Mouse (Mus musculus): ENCODE results near the gene Jaml. TPM values are rescaled to one million over a fixed set of nuclear protein-coding genes. Genes with fewer than 3 reads are reported as not detected.

The Jaml gene
- polyA plus RNA-seq, 1 experiment from 2014 or later = not detected

GRCm38 (mm10) chr9:45088040-45088439 lies 9.1 kb downstream of the Jaml start:
- H3K9me3 ChIP-seq (ENCODE audit: control insufficient read depth, low read length) = no peaks in the 10 kb centered on the region
- no peaks in the 10 kb centered on the region for H3K36me3 ChIP-seq (ENCODE audit: control insufficient read depth, insufficient read depth, low read length)
- no peaks in the 10 kb centered on the region for H3K27me3 ChIP-seq (ENCODE audit: control insufficient read depth, insufficient read depth, low read length)
- ATAC-seq (ENCODE audit: low FRiP score, low TSS enrichment) = no peak
- H3K9ac ChIP-seq (ENCODE audit: low read depth, low read length) = no peak overlapping the region
- H3K27ac ChIP-seq (ENCODE audit: low read depth, low read length) = no peak overlapping the region
- H3K4me3 ChIP-seq (ENCODE audit: low read length) = no peak overlapping the region
- no peak overlapping the region for H3K4me2 ChIP-seq (replicated peaks; ENCODE audit: low read depth, low read length)
- 0 out of 2 replicates have a peak, but pooled peaks cover 3% of the 10 kb centered on the region for H3K4me1 ChIP-seq (ENCODE audit: control insufficient read depth, insufficient read depth, low read length)

- no peak overlapping the region for H3K9ac ChIP-seq (ENCODE audit: low read depth, low read length)
- no peaks in the 10 kb centered on the region for H3K27me3 ChIP-seq (ENCODE audit: control insufficient read depth, insufficient read depth, low read length)
- 0 out of 2 replicates have a peak, but pooled peaks cover 3% of the 10 kb centered on the region for H3K4me1 ChIP-seq (ENCODE audit: control insufficient read depth, insufficient read depth, low read length)
- no peaks in the 10 kb centered on the region for H3K9me3 ChIP-seq (ENCODE audit: control insufficient read depth, low read length)
- H3K36me3 ChIP-seq (ENCODE audit: control insufficient read depth, insufficient read depth, low read length) = no peaks in the 10 kb centered on the region
- H3K4me2 ChIP-seq (replicated peaks; ENCODE audit: low read depth, low read length) = no peak overlapping the region
- H3K4me3 ChIP-seq (ENCODE audit: low read length) = no peak overlapping the region
- H3K27ac ChIP-seq (ENCODE audit: low read depth, low read length) = no peak overlapping the region
- no peak for ATAC-seq (ENCODE audit: low FRiP score, low TSS enrichment)
- WGBS = 68% methylated on average over 3 of the region's 3 CpGs
Measured at GRCm38 (mm10) chr9:45090811-45091210, 11.8 kb downstream of the Jaml start.

- 52% methylated on average over 4 of the region's 4 CpGs for WGBS
- H3K27ac ChIP-seq (ENCODE audit: low read depth, low read length) = no peak overlapping the region
- H3K4me2 ChIP-seq (replicated peaks; ENCODE audit: low read depth, low read length) = no peak overlapping the region
- 0 out of 2 replicates have a peak, but pooled peaks cover 3% of the 10 kb centered on the region for H3K4me1 ChIP-seq (ENCODE audit: control insufficient read depth, insufficient read depth, low read length)
- ATAC-seq (ENCODE audit: low FRiP score, low TSS enrichment) = no peak
- H3K4me3 ChIP-seq (ENCODE audit: low read length) = no peak overlapping the region
- H3K27me3 ChIP-seq (ENCODE audit: control insufficient read depth, insufficient read depth, low read length) = no peaks in the 10 kb centered on the region
- no peak overlapping the region for H3K9ac ChIP-seq (ENCODE audit: low read depth, low read length)
- no peaks in the 10 kb centered on the region for H3K9me3 ChIP-seq (ENCODE audit: control insufficient read depth, low read length)
- H3K36me3 ChIP-seq (ENCODE audit: control insufficient read depth, insufficient read depth, low read length) = no peaks in the 10 kb centered on the region
Measured at GRCm38 (mm10) chr9:45092641-45093040, 13.7 kb downstream of the Jaml start.

GRCm38 (mm10) chr9:45095149-45095937 lies 16.4 kb downstream of the Jaml start:
- WGBS = 85% methylated on average over 6 of the region's 6 CpGs
- no peaks in the 10 kb centered on the region for H3K27me3 ChIP-seq (ENCODE audit: control insufficient read depth, insufficient read depth, low read length)

GRCm38 (mm10) chr9:45097877-45098276 lies 18.9 kb downstream of the Jaml start:
- Histone ChIP-seq H3K9me3 (ENCODE audit: control insufficient read depth, low read length) (no peaks in the 10 kb centered on the region), H3K4me3 (ENCODE audit: low read length) (no peak overlapping the region), H3K9ac (ENCODE audit: low read depth, low read length) (no peak overlapping the region), H3K27ac (ENCODE audit: low read depth, low read length) (no peak overlapping the region), H3K27me3 (ENCODE audit: control insufficient read depth, insufficient read depth, low read length) (no peaks in the 10 kb centered on the region), H3K4me2 (replicated peaks; ENCODE audit: low read depth, low read length) (no peak overlapping the region), H3K4me1 (ENCODE audit: control insufficient read depth, insufficient read depth, low read length) (no peaks in the 10 kb centered on the region), H3K36me3 (ENCODE audit: control insufficient read depth, insufficient read depth, low read length) (no peaks in the 10 kb centered on the region)
- WGBS = 92% methylated on average over 5 of the region's 5 CpGs
- no peak for ATAC-seq (ENCODE audit: low FRiP score, low TSS enrichment)

More at GRCm38 (mm10) chr9:45095149-45095937, 16.4 kb downstream of the Jaml start:
- Histone ChIP-seq H3K9ac (ENCODE audit: low read depth, low read length) (no peak overlapping the region), H3K9me3 (ENCODE audit: control insufficient read depth, low read length) (no peaks in the 10 kb centered on the region), H3K4me1 (ENCODE audit: control insufficient read depth, insufficient read depth, low read length) (0 out of 2 replicates have a peak, but pooled peaks cover 3% of the 10 kb centered on the region), H3K27ac (ENCODE audit: low read depth, low read length) (no peak overlapping the region), H3K4me2 (replicated peaks; ENCODE audit: low read depth, low read length) (no peak overlapping the region), H3K36me3 (ENCODE audit: control insufficient read depth, insufficient read depth, low read length) (no peaks in the 10 kb centered on the region), H3K4me3 (ENCODE audit: low read length) (no peak overlapping the region)
- no peak for ATAC-seq (ENCODE audit: low FRiP score, low TSS enrichment)

GRCm38 (mm10) chr9:45098426-45098825 lies 19.4 kb downstream of the Jaml start:
- Histone ChIP-seq H3K36me3 (ENCODE audit: control insufficient read depth, insufficient read depth, low read length) (no peaks in the 10 kb centered on the region), H3K27me3 (ENCODE audit: control insufficient read depth, insufficient read depth, low read length) (no peaks in the 10 kb centered on the region), H3K9me3 (ENCODE audit: control insufficient read depth, low read length) (no peaks in the 10 kb centered on the region), H3K9ac (ENCODE audit: low read depth, low read length) (no peak overlapping the region), H3K4me3 (ENCODE audit: low read length) (no peak overlapping the region), H3K4me2 (replicated peaks; ENCODE audit: low read depth, low read length) (no peak overlapping the region), H3K4me1 (ENCODE audit: control insufficient read depth, insufficient read depth, low read length) (no peaks in the 10 kb centered on the region), H3K27ac (ENCODE audit: low read depth, low read length) (no peak overlapping the region)
- no peak for ATAC-seq (ENCODE audit: low FRiP score, low TSS enrichment)
- WGBS = 34% methylated on average over 3 of the region's 3 CpGs

GRCm38 (mm10) chr9:45102528-45102927 lies 23.5 kb downstream of the Jaml start:
- H3K4me2 ChIP-seq (replicated peaks; ENCODE audit: low read depth, low read length) = no peak overlapping the region
- no peaks in the 10 kb centered on the region for H3K9me3 ChIP-seq (ENCODE audit: control insufficient read depth, low read length)
- H3K4me1 ChIP-seq (ENCODE audit: control insufficient read depth, insufficient read depth, low read length) = no peaks in the 10 kb centered on the region
- no peaks in the 10 kb centered on the region for H3K36me3 ChIP-seq (ENCODE audit: control insufficient read depth, insufficient read depth, low read length)
- no peak for ATAC-seq (ENCODE audit: low FRiP score, low TSS enrichment)
- no peak overlapping the region for H3K27ac ChIP-seq (ENCODE audit: low read depth, low read length)
- no peak overlapping the region for H3K9ac ChIP-seq (ENCODE audit: low read depth, low read length)
- H3K4me3 ChIP-seq (ENCODE audit: low read length) = no peak overlapping the region
- no peaks in the 10 kb centered on the region for H3K27me3 ChIP-seq (ENCODE audit: control insufficient read depth, insufficient read depth, low read length)
- WGBS = 56% methylated on average over 1 of the region's 1 CpGs

- ATAC-seq (ENCODE audit: low FRiP score, low TSS enrichment) = no peak
- Histone ChIP-seq H3K4me3 (ENCODE audit: low read length) (no peak overlapping the region), H3K27me3 (ENCODE audit: control insufficient read depth, insufficient read depth, low read length) (no peaks in the 10 kb centered on the region), H3K4me1 (ENCODE audit: control insufficient read depth, insufficient read depth, low read length) (no peaks in the 10 kb centered on the region), H3K36me3 (ENCODE audit: control insufficient read depth, insufficient read depth, low read length) (no peaks in the 10 kb centered on the region), H3K9me3 (ENCODE audit: control insufficient read depth, low read length) (no peaks in the 10 kb centered on the region), H3K27ac (ENCODE audit: low read depth, low read length) (no peak overlapping the region), H3K9ac (ENCODE audit: low read depth, low read length) (no peak overlapping the region), H3K4me2 (replicated peaks; ENCODE audit: low read depth, low read length) (no peak overlapping the region)
- WGBS = 54% methylated on average over 11 of the region's 11 CpGs
Measured at GRCm38 (mm10) chr9:45103211-45103979, 24.4 kb downstream of the Jaml start.

All from kidney, embryonic 14.5 days (tissue).